Mouse (Mus musculus): ENCODE measurements around the gene Gm2a. TPM values are rescaled to one million over a fixed set of nuclear protein-coding genes. Genes with fewer than 3 reads are reported as not detected.
"Not testable (repeated sequence)": the region's sequence is repeated elsewhere in the genome, so short reads cannot be mapped to it uniquely, and the experiment has no call there.

Gene Gm2a
- total RNA-seq, 2 experiments from 2014 or later = 13.8 to 26.4 TPM

DNA sequence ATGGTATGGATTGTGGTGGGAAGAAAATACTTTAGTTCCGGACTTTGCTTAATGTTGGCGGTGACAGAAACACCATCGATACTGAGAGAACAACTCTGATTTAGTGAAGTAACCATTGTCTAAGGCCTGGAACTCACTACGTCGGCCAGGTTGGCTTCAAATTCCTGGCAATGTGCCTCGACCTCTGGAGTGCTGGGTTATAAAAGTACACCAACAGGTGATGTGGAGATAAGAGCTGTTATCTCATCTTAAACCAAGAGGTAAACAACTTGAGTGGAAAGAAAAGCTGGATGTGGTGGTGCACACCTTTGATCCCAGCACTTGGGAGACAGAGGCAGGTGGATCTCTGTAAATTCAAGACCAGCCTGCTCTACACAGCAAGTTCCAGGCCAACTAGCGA lies 4.8 kb upstream of the Gm2a start:
- ATAC-seq (replicated peaks; ENCODE audit: low FRiP score, poor library complexity, severe bottlenecking) = no peak

DNA sequence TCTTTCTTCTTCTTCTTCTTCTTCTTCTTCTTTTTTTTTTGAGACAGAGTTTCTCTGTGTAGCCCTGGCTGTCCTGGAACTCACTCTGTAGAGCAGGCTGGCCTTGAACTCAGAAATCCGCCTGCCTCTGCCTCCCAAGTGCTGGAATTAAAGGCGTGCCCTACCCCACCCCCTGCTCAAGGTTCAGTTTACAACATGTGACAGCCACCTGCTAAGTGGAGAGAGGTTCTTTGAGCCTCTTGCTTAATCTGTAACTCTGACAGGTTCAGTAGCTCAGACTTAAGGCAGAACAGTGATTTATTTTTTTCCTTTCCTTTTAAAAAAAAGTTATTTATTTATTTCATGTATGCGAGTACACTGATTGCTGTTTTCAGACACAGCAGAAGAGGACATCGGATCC lies 1.6 kb upstream of the Gm2a start:
- ATAC-seq (replicated peaks; ENCODE audit: low FRiP score, poor library complexity, severe bottlenecking) = not testable (repeated sequence)

DNA sequence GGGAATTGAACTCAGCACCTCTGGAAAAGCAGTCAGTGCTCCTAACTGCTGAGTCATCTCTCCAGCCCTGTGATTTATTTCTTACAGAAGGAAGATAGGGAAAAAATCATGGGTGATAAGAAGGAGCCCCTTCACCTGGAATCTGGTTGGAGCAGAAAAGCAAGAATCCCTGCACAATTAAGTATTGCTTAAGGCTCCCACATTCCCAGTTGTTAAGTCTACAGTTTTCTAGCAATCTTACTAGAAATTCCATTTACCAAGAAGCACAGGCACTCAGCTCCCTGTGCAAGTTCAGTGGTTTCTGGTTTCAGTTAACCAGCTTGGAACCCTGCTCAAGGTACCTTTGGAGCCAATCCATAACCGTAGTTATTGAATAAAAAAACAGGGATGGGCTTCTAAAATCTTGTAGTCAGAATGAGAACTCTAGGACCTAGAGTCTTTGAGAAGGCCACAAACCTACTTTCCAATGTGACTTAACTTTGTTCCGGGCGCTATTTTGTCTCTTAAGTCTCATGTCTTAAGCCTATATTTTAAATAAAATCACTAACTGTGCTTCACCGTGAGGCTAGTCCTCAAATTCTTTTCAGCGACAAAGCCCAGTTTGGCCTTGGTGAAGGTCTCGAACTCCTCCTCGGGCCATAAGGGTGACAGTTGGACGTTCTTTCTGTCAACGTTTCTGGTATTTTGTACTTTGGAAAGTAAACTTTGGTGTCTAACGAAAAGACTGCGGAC lies 1.0 kb upstream of the Gm2a start:
- no peak for ATAC-seq (replicated peaks; ENCODE audit: low FRiP score, poor library complexity, severe bottlenecking)

DNA sequence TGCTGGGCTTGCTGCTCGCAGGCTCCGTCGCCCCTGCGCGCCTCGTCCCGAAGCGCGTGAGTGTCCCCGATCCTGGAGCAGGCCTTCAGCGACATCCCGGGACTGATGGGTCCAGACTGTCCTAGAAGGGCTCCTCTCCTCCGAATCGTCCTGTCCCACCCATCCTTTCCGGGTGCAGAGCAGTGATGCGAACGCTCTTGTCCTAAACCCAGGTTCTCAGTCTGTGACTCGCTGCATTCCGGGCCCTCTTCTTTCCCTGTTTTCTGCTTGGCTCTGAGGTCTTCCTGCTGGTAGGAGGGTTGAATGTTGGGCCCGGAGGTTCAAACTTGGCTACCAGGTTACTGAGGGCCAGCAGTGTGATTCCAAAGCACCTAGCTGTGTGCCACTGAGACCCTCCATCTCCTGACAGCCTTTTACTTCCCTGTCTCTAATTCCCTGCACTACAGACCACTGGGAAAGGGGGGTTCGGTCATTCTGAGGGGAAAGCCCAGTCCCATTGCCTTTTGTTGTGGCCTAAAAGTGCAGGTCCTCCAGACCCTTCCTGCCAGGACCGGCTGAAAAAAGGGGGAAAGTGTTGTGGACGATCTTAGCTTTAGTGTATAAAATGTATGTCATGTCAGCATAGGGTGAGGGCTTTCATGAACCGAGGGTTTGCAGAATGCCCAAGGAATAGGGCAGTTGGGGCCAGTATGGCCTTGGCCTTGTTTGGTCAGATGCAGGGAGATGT lies 437 bp downstream of the Gm2a start:
- no peak for ATAC-seq (replicated peaks; ENCODE audit: low FRiP score, poor library complexity, severe bottlenecking)

DNA sequence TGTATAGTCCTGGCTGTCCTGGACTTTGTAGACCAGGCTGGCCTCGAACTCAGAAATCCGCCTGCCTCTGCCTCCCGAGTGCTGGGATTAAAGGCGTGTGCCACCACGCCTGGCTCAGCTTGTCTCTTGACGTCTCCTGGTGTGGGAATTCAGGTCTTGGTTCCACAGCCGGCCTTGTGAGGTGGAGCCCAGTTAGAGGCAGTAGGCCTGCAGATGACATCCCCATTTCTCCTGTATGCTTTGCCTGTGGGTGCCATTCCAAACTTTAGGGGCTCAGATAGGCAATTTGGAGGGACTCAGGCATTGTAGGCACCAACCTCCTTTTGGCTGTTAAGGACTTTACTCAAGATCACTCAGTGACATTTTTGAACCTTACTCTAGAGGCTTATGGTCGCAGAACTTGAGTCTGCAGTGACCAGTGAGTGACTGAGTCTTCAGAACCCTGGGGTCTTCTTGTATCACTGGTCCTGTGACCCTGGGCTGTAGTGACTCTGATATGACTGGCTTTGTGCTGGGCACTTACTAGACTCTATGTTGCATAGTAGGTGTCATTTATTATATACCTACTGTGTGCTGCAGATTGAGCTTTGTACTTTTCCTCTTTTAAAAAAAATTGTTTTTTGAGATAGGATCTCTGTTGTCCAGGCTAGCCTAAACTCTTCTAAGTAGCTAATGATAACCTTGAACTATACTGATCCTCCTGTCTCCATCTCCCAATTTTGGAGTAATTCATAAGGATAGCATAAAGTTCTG lies 1.3 kb downstream of the Gm2a start:
- ATAC-seq (replicated peaks; ENCODE audit: low FRiP score, poor library complexity, severe bottlenecking) = no peak

DNA sequence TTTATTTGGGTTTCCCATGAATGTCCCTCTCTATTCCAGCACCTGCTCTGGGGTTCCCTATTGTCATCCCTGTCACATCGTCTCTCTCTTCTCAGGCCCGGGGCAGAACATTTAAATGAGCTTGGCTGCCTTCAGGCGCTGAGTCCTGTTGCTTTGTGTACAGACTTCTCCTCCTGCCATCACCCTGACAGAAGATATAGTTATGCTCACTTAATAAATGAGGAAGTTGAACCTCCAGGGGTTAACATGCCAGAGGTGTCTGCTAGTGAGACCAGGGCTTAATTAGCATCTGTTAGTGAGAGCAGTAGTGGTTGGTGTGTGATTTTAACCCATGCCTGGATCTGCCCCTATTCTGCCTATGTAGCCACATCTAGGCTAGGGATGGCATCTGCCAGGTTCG lies 2.0 kb downstream of the Gm2a start:
- no peak for ATAC-seq (replicated peaks; ENCODE audit: low FRiP score, poor library complexity, severe bottlenecking)

DNA sequence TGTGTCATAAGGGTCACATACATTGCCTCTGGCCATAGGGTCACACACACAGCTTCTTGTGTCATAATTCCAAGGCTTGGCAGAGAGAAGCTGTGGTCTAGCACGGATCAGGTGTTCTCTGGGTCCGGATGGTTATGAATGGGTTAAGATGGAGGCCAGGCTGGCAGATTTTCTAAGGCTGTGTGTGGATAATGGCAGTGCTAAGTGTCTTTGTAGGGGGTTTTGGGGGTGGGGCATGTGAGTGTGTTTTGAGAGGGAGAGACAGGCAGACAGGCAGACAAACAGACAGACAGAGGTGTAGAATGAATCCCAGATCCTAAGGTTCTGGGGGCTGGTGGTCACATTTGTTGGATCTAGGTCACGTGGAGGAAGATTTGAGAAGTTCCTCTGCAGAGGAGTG lies 4.1 kb downstream of the Gm2a start:
- ATAC-seq (replicated peaks; ENCODE audit: low FRiP score, poor library complexity, severe bottlenecking) = no peak

DNA sequence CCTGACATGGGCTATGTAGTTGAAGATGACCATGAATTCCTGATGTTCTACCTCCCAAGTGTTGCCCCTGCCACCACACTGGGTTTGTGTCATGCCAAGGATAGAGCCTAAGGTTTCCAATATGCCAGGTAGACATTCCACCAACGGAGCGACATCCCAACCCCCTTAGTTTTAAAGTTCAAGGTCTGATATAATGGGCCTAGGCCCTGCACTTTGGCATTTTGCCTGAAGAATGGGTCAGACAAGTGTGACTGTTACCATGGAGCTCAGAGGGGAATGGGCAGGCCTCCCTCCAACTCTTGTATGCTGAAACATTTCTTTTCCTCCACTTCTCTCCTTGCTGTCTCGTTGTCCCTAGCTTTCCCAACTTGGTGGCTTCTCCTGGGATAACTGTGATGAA lies 5.3 kb downstream of the Gm2a start:
- ATAC-seq (replicated peaks; ENCODE audit: low FRiP score, poor library complexity, severe bottlenecking) = no peak

DNA sequence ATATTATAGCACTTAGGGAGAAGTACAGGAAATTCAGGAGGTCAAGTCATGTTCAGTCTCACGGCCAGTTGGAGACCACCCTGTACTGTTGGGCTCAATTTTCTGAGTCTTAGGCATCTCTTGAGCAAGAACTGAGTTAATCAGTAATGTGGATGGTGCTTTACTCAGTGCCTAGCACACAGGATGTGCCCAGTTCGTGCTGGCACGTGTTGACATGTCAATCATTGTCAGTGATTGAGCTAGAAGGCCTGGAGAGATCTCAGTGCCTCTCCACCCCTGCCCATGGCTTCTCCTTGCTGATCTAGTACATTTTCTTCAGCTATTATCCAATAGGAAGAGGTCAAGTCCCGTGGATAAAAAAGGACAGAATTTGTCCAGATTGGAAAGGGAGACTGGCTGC lies 7.5 kb downstream of the Gm2a start:
- ATAC-seq (replicated peaks; ENCODE audit: low FRiP score, poor library complexity, severe bottlenecking) = no peak

DNA sequence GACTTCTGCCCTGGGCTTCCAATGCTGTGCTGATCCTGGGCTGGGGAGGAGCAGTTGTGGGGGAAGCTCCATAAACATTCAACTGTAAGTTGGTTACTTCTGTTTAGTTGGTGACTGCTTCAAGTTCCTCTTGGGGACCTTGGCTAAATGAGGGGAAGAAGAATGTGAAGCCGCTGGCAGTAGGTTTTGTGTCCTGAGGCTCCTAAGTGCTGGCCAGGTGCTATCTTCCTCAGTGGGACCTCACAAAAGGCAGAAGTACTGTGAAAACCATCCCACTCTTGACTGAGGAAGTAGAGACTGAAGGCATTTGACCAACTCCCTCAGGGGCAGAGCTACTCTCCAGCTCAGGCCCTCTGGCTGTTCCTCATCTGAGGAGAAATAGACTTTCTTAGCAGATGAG lies 8.7 kb downstream of the Gm2a start:
- no peak for ATAC-seq (replicated peaks; ENCODE audit: low FRiP score, poor library complexity, severe bottlenecking)

DNA sequence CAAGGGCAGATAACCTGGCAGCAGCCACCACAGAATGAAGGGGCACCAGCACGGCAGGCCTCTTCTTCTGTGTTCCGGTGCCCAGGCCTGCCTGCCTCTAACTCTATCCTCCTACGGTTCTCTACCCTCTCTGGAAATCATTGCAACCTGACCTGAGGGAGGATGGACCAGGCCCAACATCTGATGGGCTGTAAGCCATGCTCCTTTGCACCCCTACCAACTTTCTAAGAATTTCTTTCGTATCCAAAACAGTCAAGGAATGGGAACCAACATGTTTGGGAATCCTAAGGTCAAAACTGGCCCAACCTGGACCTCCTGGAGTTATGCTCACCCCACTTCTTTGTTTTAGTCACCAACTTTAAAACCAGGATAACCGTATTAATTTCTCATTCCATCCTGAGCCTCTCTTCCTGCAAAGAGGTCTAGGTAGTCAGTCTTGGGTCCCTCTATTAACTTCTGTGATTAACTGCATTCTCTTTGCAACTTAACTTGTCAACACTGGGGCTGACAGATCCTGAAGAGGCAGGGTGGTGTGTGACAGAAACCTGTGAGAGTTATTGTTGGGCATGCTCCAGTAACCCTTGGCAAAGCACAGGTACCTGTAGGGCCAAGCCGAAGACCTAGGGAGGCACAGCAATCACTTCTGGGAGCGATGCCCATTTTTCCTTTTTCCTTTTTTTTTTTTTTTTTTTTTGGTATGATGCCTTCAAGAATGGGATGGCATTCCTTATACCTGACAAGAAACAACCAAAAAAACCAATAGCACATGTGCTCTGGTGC lies 11.8 kb downstream of the Gm2a start:
- ATAC-seq (replicated peaks; ENCODE audit: low FRiP score, poor library complexity, severe bottlenecking) = no peak

DNA sequence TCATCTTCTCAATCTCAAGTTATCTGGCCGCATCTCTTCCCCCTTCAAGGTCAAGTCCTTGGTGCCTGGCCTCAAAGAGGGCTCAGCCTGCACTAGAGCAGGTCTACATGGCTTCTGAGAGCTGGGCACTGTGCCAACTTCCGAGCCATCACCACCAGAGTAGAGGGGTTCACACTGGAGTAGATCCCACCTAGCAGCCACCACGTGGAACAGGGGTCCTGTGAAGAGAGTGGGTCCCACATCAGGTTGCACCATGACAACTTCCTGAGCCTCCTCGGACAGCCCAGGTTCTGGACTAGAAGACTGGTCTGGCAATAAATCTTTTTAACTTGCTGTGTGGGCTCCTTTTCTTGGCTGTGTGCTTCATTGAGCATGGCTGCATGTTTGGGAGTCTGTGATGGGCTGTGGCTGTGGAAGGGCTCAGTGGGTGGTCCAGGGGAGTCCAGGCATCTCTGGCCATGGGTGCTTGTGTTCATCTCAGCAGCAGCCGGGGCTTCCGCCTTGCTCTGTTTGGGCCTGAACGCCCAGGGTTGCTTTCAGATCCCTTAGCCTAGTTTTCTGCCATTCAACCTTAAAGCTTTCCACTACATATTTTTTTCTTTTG lies 12.8 kb downstream of the Gm2a start:
- no peak for ATAC-seq (replicated peaks; ENCODE audit: low FRiP score, poor library complexity, severe bottlenecking)

DNA sequence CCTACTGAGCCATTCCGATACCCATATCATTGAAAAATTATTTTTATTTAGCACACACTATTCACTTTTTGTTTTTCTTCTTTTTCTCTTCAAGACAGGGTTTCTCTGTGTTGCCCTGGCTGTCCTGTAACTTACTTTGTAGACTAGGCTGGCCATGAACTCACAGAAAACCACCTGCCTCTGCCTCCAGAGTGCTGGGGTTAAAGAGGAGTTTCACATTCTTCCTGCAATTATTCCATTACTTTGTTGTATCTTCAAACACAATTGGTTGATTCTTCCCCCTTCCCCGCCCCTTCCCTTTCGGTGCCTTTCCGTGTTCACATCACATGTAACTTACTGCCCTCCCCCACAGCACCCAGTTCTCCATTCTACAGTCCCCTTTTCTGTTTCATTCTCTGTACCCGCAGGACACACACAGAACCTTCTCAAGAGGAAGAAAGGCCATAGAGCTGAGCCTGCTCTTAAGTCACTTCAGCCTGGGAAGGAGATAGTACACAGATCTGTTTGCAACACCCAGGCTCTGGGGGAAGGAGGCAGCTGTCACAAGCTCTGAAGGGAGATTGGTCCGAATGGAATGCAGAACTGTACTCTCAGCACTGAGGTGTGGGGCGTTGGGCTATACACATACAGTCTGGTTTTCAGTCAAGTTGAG lies 15.4 kb downstream of the Gm2a start:
- ATAC-seq (replicated peaks; ENCODE audit: low FRiP score, poor library complexity, severe bottlenecking) = no peak

DNA sequence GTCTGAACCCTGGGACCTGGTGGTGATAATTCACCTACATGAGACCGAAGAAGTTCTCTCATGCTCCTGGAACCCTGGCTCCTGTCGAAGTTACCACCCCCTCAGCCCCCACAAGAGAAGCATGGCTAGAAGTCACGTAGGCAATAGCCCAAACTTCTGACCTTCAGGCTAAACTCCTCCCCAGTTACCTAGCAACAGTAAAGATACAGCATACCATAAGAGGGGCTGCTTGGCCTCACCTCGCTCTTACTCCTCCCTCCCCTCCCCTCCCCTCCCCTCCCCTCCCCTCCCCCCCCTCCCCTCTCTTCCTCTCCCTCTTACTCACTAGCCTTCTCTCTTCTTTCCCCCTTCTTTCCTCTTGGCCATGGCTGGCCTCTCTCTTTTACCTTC lies 15.9 kb downstream of the Gm2a start:
- ATAC-seq (replicated peaks; ENCODE audit: low FRiP score, poor library complexity, severe bottlenecking) = not testable (repeated sequence)

DNA sequence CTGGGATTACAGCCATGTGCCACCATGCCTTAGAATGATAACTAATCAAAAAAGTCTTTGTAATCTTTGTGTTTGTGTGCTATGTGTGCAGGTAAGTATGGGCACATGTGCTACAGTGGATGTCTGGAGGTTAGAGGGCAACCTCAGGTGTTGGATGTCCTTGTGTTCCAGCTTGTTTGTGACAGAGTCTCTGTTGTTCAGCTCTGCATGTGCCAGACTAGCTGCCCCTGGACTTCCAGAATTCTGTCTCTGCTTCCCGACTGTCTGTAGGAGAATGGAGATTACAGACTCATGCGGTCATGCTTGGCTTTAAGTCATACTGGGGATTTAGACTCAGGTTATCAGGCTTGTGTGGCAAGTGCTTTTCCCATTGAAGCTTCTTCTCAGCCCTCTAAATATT lies 16.4 kb downstream of the Gm2a start:
- no peak for ATAC-seq (replicated peaks; ENCODE audit: low FRiP score, poor library complexity, severe bottlenecking)

DNA sequence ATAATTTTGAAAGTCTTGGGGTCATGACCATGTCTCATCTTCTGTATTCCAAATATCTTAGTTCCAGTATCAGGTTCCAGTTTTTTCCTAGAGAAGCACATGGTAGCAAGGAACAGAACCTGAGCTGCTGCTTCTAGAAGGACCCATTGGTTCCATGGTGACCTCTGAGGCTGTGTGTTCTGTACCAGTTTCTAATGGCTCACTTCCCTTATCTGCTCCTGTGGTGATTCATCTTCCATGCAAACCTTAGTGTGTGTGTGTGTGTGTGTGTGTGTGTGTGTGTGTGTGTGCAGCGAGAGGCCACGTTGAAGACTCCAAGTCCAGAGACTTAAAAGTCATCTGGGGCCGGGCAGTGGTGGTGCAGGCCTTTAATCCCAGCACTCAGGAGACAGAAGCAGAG lies 18.1 kb downstream of the Gm2a start:
- ATAC-seq (replicated peaks; ENCODE audit: low FRiP score, poor library complexity, severe bottlenecking) = no peak

DNA sequence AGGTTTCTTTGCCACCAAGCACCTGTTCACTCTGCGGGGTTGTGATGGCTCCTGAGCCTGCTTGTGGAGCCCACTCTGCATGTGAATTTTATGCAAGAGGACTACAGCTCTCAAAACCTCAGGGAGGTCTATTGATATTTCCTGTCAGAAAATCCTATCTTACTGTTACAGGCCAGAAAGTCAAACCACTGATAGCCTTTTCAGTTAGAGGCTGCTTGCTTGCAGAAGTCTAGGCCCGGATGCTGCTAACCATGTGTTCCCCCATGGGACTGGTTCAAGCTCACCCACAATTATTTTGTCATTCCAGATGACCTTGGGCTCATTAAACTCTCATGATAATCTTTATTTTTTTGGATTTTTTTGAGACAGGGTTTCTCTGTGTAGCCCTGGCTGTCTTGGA lies 19.1 kb downstream of the Gm2a start:
- no peak for ATAC-seq (replicated peaks; ENCODE audit: low FRiP score, poor library complexity, severe bottlenecking)

DNA sequence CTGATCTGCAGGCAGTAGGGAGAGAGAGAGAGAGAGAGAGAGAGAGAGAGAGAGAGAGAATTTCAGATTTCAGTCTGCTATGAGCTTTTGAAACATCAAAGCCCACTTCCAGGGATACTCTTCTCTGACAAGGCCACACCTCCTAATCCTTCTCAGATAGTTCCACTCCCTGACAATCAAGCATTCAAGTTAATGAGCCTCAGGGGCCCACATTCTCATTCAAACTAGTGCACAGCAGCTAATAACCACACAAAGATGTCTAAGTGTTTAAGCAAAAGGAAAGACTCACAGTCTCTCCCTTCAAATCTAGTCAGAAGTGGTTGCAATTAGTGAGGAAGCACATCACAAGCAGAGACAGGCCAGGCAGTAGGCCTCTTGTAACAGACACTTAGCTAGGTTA lies 22.4 kb downstream of the Gm2a start:
- ATAC-seq (replicated peaks; ENCODE audit: low FRiP score, poor library complexity, severe bottlenecking) = no peak

DNA sequence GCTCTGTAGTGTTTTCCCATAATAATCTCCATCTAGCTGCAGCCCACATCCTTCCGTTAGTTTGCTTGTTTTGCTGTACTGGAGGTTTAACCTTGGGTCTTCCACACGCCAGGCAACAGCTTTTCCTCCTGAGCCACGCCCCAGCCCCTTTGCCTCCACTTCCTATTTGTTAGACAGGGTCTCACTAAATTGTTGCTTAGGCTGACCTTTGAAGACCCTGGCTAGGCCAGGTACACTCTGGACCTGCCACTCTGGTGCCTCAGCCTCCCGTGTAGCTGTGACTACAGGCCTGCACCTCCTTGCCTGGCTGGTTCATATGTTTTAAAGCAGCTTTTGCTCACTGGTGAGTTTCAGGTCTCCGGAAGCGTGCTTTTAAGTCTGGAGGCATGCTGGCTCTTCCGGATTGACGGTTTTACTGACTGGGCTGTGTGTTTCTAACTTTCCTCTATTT lies 22.9 kb downstream of the Gm2a start:
- no peak for ATAC-seq (replicated peaks; ENCODE audit: low FRiP score, poor library complexity, severe bottlenecking)
